Mouse (Mus musculus): Measurements from ENCODE around the gene Cep135. TPM values are rescaled to one million over a fixed set of nuclear protein-coding genes. Genes with fewer than 3 reads are reported as not detected.

The Cep135 gene
- polyA plus RNA-seq (2016; fragmentation: Nextera tagmentation; extraction: Ambion mirVana) = 9.8 and 10.8 TPM in 2 replicates

DNA sequence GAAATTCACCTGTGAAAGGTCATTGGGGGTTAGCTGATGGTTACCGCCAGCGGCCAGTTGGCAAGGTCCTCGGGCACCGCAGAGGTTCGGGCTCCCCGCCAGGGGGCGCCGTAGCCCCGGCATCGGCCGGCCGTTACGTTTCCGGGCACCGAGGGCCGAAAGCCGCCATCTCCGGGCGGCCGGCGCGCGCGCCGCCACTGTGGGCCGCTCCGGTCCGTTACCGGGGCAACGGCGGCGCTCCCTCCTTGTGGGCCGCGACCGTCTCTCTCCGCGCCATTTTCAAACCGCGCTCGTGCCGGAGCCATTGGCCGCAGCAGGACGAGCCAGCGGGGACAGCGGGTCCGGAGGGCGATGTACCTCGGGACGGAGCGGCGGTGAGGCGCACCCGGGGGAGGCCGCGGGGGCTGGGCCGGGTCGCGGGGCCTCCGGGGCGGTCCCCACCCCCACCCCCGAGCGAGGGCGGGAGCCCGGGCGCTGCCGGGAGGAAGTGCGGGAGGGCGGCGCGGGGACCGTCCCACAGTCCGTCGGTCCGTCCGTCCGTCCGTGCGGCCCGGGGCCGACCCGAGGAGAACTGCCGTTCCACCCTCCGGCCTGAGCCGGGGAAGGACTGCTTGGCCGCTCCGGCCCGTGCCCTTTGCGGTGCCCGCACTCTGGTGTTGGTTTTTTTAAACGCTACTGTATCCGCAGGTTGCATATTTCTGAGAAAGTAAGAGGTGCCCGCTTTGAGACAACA, at the start of gene Cep135:
Cep135 (plus strand) TSS at position 148 of the 733 bp plus-strand sequence.
- H3K4me1 ChIP-seq = 0 out of 2 replicates have a peak, but pooled peaks cover 4% of the 10 kb centered on the region
- H3K9ac ChIP-seq = peak within 1 kb of the TSS; percentile 84
- no peaks in the 10 kb centered on the region for H3K27me3 ChIP-seq
- under 1% methylated on average over 88 of the region's 92 CpGs for WGBS
- H3K36me3 ChIP-seq = peaks cover 12% of the 10 kb centered on the region
- H3K4me2 ChIP-seq (replicated peaks) = peak within 1 kb of the TSS; percentile 69
- H3K4me3 ChIP-seq = peak within 1 kb of the TSS; percentile 79
- H3K27ac ChIP-seq = peak within 1 kb of the TSS; percentile 87
- no peaks in the 10 kb centered on the region for H3K9me3 ChIP-seq
- ATAC-seq (ENCODE audit: insufficient number of reproducible peaks, insufficient read depth, low FRiP score, low TSS enrichment) = peak; percentile 96

DNA sequence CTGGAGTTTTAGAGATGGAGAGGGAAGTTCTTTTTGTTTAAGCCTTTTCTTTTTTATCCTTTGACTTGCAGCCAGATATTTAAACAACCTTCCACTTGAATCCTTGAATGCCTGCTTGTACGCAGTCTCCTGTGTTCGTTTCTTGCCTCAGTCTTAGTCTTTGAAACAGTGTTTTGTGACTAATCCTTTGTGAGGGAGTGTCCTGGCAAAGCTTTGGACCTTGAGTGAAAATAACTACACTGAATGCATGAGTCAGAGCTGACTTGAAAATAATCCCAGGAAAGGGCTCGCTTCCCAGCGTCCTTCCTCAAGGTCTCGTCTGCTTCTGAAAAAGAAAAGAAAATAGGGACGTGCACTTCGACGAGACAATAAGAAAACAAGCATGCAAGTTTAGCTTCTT, 48.3 kb upstream of the Cep135 start:
- no peaks in the 10 kb centered on the region for H3K9me3 ChIP-seq
- H3K27ac ChIP-seq = no peak overlapping the region
- H3K9ac ChIP-seq = no peak overlapping the region
- no peaks in the 10 kb centered on the region for H3K4me1 ChIP-seq
- no peak overlapping the region for H3K4me2 ChIP-seq (replicated peaks)
- no peaks in the 10 kb centered on the region for H3K27me3 ChIP-seq
- ATAC-seq (ENCODE audit: insufficient number of reproducible peaks, insufficient read depth, low FRiP score, low TSS enrichment) = no peak
- 89% methylated on average over 8 of the region's 8 CpGs for WGBS
- H3K36me3 ChIP-seq = peaks cover 62% of the 10 kb centered on the region
- H3K4me3 ChIP-seq = no peak overlapping the region

DNA sequence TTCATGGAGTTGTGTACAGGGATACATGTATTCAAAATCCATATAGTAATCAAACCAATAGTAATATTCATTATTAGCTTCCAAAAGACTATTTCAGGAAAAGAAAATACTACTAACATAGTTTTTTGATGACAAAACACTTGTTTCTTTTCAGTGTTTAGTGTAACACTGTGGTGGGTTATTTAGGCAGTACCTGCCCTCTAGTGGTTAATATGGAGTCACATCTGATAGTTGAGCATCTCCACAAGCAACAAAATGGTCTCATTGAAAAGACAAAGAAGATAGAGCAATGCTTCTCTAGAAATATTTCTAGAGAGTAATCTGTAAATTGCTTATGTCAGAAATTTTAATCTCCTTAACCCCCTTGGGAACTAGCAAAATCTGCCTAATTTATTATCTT, 47.7 kb upstream of the Cep135 start:
- Histone ChIP-seq H3K27me3 (no peaks in the 10 kb centered on the region), H3K27ac (no peak overlapping the region), H3K36me3 (peaks cover 57% of the 10 kb centered on the region), H3K9ac (no peak overlapping the region), H3K4me1 (no peaks in the 10 kb centered on the region), H3K4me3 (no peak overlapping the region), H3K4me2 (replicated peaks) (no peak overlapping the region), H3K9me3 (no peaks in the 10 kb centered on the region)
- ATAC-seq (ENCODE audit: insufficient number of reproducible peaks, insufficient read depth, low FRiP score, low TSS enrichment) = no peak

DNA sequence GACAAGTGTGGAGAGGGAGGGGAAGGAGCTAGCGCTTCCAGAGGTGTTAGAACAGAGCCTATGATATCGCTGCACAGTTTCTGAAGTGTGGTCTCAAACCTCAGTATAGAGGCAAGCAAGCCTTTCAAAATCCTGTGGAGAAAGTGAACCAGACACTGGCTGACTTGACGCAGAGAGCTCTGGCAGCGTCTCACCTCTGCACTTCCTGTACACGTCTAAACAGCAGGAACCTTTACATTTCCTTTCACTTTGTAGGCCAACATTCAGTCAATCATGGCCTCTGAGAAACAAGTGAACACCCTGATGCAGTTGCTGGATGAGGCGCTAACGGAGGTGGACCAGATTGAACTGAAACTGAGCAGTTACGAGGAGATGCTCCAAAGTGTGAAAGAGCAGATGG, 45.3 kb upstream of the Cep135 start:
- H3K27ac ChIP-seq = no peak overlapping the region
- H3K36me3 ChIP-seq = peaks cover 48% of the 10 kb centered on the region
- H3K4me3 ChIP-seq = no peak overlapping the region
- no peaks in the 10 kb centered on the region for H3K4me1 ChIP-seq
- no peak overlapping the region for H3K9ac ChIP-seq
- H3K27me3 ChIP-seq = no peaks in the 10 kb centered on the region
- no peak overlapping the region for H3K4me2 ChIP-seq (replicated peaks)
- 94% methylated on average over 8 of the region's 8 CpGs for WGBS
- no peaks in the 10 kb centered on the region for H3K9me3 ChIP-seq
- ATAC-seq (ENCODE audit: insufficient number of reproducible peaks, insufficient read depth, low FRiP score, low TSS enrichment) = no peak

DNA sequence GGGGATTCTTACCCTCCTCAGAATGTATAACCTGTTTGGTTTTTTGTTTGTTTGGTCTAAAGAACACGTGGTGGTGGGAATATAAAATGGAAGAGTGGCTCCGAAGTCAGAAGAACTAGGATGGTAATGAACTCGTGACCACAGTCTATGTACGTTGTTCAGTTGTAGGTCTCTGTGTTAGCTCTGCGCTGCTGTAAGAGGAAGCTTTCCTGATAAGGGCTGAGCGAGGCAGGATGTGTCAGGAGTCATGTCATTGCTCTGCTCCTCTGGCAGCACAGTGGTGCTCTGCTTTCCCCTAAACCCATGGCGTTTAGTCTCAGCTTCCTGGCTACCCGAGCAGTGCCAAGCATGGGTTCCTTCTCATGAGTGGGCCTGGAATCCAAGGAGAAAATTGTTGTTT, 38.1 kb upstream of the Cep135 start:
- Histone ChIP-seq H3K4me2 (replicated peaks) (no peak overlapping the region), H3K27ac (no peak overlapping the region), H3K9ac (no peak overlapping the region), H3K9me3 (no peaks in the 10 kb centered on the region), H3K4me3 (no peak overlapping the region), H3K36me3 (peaks cover 28% of the 10 kb centered on the region), H3K27me3 (no peaks in the 10 kb centered on the region), H3K4me1 (no peaks in the 10 kb centered on the region)
- WGBS = 89% methylated on average over 8 of the region's 8 CpGs
- no peak for ATAC-seq (ENCODE audit: insufficient number of reproducible peaks, insufficient read depth, low FRiP score, low TSS enrichment)

DNA sequence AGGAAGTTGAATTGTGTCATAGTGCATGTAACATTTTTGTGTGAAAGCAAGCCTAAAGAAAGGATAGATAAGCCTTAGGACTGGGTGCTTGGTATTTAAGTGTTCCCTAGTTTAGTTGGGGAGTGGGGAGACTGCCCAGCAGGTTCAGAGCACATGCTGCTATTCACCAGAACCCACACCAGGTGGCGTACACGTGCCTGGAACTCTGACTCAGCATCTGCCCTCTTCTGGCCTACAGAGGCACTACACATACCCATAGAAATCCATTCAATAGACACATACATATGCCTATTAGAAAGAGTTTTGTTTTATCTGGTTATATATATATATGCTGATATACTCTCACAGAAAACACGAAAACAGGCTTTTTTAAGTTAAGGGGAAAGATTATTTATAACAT, 23.2 kb upstream of the Cep135 start:
- WGBS = 22% methylated on average over 3 of the region's 3 CpGs
- Histone ChIP-seq H3K4me2 (replicated peaks) (no peak overlapping the region), H3K36me3 (peaks cover 62% of the 10 kb centered on the region), H3K27ac (no peak overlapping the region), H3K4me1 (no peaks in the 10 kb centered on the region), H3K9ac (no peak overlapping the region), H3K27me3 (no peaks in the 10 kb centered on the region), H3K4me3 (no peak overlapping the region), H3K9me3 (no peaks in the 10 kb centered on the region)
- ATAC-seq (ENCODE audit: insufficient number of reproducible peaks, insufficient read depth, low FRiP score, low TSS enrichment) = no peak

DNA sequence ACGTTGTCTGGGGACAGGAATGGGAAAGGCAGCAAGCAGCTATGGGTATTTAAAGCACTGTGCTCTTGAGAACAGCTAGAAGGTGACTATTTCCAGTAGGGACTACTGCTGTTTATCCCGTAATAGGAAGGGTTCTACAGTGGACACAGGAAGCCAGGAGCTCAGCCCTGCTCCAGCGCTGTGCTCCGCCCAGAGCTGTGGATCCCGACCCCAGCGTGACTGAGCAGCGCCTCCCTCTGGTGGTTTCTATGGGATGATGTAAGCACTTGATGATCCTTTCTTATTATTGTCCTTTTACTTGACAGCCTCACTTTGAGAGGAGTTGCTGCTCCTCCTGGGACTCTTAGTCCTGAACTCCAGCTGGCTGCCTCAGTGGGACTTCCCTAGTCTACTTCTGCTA, 14.2 kb upstream of the Cep135 start:
- 84% methylated on average over 7 of the region's 7 CpGs for WGBS
- Histone ChIP-seq H3K36me3 (peaks cover 21% of the 10 kb centered on the region), H3K9ac (no peak overlapping the region), H3K9me3 (peaks cover 4% of the 10 kb centered on the region), H3K4me3 (no peak overlapping the region), H3K27ac (no peak overlapping the region), H3K27me3 (no peaks in the 10 kb centered on the region), H3K4me1 (no peaks in the 10 kb centered on the region), H3K4me2 (replicated peaks) (no peak overlapping the region)
- ATAC-seq (ENCODE audit: insufficient number of reproducible peaks, insufficient read depth, low FRiP score, low TSS enrichment) = no peak

DNA sequence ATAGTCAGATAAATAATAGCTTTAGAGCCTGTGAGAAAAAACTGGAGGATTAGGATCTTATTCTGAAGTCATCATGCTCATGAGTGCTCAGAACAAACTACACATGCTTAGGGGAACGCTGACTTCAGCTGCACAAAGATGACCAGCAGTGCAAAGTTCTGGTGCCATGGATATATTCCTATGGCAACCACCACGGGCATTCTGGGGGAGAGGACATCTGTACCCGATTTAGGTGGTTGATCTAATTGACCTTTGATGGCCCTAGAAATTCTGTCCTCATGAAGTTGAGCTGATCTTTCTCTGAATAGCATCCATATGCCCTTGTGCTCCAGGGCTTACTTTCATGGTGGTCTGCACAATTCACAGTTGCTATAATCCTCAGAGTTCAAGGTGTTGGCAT, 11.5 kb upstream of the Cep135 start:
- H3K27ac ChIP-seq = no peak overlapping the region
- H3K9me3 ChIP-seq = peaks cover 4% of the 10 kb centered on the region
- ATAC-seq (ENCODE audit: insufficient number of reproducible peaks, insufficient read depth, low FRiP score, low TSS enrichment) = no peak
- H3K27me3 ChIP-seq = no peaks in the 10 kb centered on the region
- no peak overlapping the region for H3K4me2 ChIP-seq (replicated peaks)
- H3K9ac ChIP-seq = no peak overlapping the region
- WGBS = 38% methylated on average over 3 of the region's 3 CpGs
- no peaks in the 10 kb centered on the region for H3K4me1 ChIP-seq
- no peaks in the 10 kb centered on the region for H3K36me3 ChIP-seq
- no peak overlapping the region for H3K4me3 ChIP-seq

DNA sequence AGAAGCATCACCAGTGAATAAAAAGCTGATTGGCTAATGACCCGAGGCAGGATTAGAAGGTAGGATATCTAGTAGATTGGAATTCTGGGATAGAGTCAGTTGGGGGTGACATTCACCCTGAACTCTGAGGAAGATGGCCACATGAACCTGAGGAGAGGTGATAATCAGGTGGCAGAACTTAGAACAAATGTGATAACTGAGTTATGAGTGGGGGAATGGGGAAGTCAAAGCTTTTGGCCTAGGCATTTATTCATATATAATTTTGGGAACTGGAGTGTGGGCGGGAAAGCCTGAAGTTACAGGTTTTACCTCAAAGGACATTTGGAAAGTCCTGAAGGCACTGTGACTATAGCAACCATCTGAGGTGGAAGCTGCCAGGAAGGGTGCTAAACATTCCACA, 3.1 kb upstream of the Cep135 start:
- Histone ChIP-seq H3K9me3 (no peaks in the 10 kb centered on the region), H3K27me3 (no peaks in the 10 kb centered on the region), H3K4me2 (replicated peaks) (no peak overlapping the region), H3K36me3 (no peaks in the 10 kb centered on the region), H3K4me3 (no peak overlapping the region), H3K4me1 (0 out of 2 replicates have a peak, but pooled peaks cover 4% of the 10 kb centered on the region), H3K9ac (no peak overlapping the region), H3K27ac (no peak overlapping the region)
- WGBS = 83% methylated on average over 2 of the region's 2 CpGs
- ATAC-seq (ENCODE audit: insufficient number of reproducible peaks, insufficient read depth, low FRiP score, low TSS enrichment) = no peak

DNA sequence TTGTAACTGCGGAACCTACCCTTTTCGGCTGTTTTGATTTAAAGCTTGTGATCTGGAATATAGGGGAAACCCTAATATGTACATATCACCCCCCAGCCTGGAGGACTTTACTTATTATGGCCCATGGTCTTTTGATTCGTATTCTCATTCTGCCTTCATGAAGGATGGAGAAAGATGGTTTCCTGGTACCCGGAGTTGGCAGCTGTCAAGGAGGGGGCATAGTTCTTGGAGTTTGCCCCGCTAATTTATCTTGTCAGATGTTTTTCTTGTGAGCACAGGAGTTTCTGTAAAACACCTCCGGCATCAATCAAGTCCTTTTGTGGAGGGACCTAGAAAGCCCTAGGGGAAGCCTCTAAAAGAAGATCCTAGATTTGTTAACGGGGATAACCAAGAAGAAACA, 813 bp downstream of the Cep135 start:
- Histone ChIP-seq H3K9ac (peak overlapping the region; percentile 84), H3K4me1 (0 out of 2 replicates have a peak, but pooled peaks cover 4% of the 10 kb centered on the region), H3K27me3 (no peaks in the 10 kb centered on the region), H3K4me3 (peak overlapping the region; percentile 79), H3K27ac (no peak overlapping the region), H3K36me3 (peaks cover 18% of the 10 kb centered on the region), H3K4me2 (replicated peaks) (peak overlapping the region; percentile 69), H3K9me3 (no peaks in the 10 kb centered on the region)
- 4% methylated on average over 7 of the region's 7 CpGs for WGBS
- ATAC-seq (ENCODE audit: insufficient number of reproducible peaks, insufficient read depth, low FRiP score, low TSS enrichment) = no peak

DNA sequence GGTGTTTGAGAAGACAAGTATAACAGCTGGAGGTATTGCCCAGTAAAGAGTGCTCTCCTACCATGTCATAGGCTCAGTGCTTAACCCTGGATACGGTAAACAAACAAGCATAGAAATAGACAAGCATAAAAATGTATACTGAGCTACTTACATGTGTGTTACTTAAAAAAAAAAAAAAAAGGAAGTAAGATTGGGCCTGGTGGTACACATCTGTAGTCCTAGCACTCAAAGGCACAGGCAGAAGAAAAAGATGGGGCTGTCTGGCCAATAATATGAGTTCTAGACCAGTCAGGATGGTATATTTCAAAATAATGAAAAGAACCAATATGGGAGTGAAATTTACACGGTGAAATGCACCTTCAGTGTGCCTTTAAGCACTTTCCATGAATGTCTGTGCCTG, 1.5 kb downstream of the Cep135 start:
- no peak for ATAC-seq (ENCODE audit: insufficient number of reproducible peaks, insufficient read depth, low FRiP score, low TSS enrichment)
- H3K27ac ChIP-seq = no peak overlapping the region
- peaks cover 25% of the 10 kb centered on the region for H3K36me3 ChIP-seq
- H3K27me3 ChIP-seq = no peaks in the 10 kb centered on the region
- WGBS = 86% methylated on average over 2 of the region's 2 CpGs
- H3K9ac ChIP-seq = no peak overlapping the region
- peak overlapping the region; percentile 69 for H3K4me2 ChIP-seq (replicated peaks)
- no peak overlapping the region for H3K4me3 ChIP-seq
- H3K9me3 ChIP-seq = no peaks in the 10 kb centered on the region
- H3K4me1 ChIP-seq = 0 out of 2 replicates have a peak, but pooled peaks cover 4% of the 10 kb centered on the region

DNA sequence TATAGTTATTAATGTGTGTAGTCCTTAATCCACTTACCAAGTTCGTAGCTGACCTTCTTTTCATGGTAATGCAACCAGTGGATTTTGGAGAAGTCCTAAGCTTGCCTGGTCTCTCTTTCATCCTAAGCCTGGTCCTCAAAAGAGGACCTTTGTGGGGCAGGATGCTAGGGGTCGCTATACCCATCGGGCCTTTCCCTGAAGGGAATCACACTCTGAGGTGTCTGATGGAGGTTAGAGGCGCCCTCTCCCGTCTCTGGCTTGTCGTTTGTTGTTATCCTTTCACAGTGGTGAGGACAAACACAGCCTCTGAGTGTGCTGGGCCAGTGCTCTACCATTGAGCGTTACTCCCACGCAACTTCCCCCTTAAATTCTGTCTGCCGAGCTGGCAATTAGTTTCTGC, 3.4 kb downstream of the Cep135 start:
- H3K36me3 ChIP-seq = peaks cover 38% of the 10 kb centered on the region
- no peak for ATAC-seq (ENCODE audit: insufficient number of reproducible peaks, insufficient read depth, low FRiP score, low TSS enrichment)
- H3K27ac ChIP-seq = no peak overlapping the region
- H3K4me2 ChIP-seq (replicated peaks) = no peak overlapping the region
- no peak overlapping the region for H3K9ac ChIP-seq
- H3K27me3 ChIP-seq = no peaks in the 10 kb centered on the region
- no peak overlapping the region for H3K4me3 ChIP-seq
- no peaks in the 10 kb centered on the region for H3K9me3 ChIP-seq
- H3K4me1 ChIP-seq = 0 out of 2 replicates have a peak, but pooled peaks cover 4% of the 10 kb centered on the region
- 57% methylated on average over 9 of the region's 9 CpGs for WGBS
